Mouse (Mus musculus): ENCODE results near the gene Hnrnpm.
A peak's percentile ranks its signal among the peaks of the same experiment; 100 is the strongest.
"Not testable (repeated sequence)": the region's sequence is repeated elsewhere in the genome, so short reads cannot be mapped to it uniquely, and the experiment has no call there.

Hnrnpm gene

DNA sequence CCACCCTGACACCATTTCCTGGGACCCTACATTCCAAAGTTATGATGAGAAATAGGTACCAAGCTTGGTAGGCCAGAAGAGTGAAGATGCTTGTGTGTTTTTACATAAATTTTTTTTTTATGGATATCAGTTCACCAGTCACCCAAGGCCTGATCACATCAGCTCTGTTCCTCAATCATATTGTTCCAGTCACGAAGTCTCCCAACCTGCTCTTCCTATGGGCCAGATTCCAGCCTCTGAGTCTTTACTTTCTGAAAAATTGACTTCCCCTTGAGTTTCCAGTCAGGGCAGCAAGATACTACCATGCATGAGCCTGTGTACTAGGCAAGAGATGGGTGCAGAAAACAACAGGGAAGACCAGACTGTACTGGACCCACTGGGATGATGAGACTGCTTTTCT is at the start of gene Hnrnpm:
Gene Hnrnpm, minus strand, starts transcription at position 101 of the 400 bp plus-strand sequence.
- no peak for DNase-seq

DNA sequence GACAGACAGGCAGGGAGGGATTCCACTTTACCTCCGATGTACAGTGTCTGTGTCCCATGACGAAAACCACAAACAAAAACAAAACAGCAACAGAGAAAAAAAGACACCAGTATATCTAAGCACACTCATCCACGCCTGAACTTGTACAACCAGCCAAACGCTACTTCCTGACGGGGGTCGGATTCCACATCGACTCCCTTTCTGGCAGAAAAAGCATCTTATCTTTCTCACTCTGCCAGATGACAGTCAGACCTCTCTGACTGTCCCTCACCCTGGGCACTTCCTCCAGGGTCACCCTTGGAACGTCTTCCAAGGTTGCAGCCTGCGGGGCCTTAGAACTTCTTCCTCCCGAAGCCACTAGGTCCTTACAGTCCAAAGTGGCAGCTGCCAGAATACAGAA is 46.9 kb upstream of the Hnrnpm start:
- DNase-seq, result not testable (repeated sequence)

- not testable (repeated sequence) for DNase-seq
These were observed 46.0 kb upstream of the Hnrnpm start for GRCm38 (mm10) chr17:33732556-33733083.

GRCm38 (mm10) chr17:33729215-33729614 is 42.6 kb upstream of the Hnrnpm start:
- DNase-seq, result no peak

GRCm38 (mm10) chr17:33728396-33728795 is 41.7 kb upstream of the Hnrnpm start:
- no peak for DNase-seq

- no peak for DNase-seq
These were observed 33.2 kb upstream of the Hnrnpm start for GRCm38 (mm10) chr17:33719736-33720378.

DNA sequence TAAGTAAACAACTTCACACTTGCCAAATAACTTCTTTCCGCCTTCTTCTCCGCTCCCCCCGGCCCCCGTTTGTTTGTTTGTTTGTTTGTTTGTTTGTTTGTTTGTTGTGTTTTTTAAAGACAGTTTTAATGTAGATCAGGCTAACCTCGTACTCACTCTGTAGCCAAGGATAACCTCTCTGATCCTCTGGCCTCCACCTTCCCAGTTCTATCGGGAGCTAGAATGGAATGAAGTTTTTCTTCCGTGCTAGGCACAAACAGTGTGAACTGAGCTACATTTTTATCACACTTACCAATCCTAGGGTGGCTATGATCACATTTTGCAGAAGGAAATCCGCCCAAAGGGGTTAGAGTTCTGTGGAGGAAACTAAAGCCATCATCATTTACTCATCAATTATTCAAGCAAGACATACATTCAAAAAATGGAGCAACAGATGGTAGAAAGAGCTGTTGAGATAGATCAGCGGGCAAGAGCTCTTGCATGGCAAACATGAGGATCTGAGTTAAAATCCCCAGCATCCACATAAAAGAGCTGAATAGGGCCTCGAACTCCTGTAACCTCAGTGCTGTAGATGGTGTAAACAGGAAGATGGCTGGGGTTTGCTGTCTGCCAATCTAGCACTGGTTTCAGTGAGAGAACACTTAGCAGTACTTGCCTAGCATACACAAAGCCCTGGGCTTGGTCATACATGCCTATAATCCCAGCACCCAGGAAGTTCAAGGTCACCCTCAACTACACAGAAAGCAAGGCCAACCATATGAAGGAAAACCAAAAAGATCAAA is 32.5 kb upstream of the Hnrnpm start:
- DNase-seq, result no peak

DNA sequence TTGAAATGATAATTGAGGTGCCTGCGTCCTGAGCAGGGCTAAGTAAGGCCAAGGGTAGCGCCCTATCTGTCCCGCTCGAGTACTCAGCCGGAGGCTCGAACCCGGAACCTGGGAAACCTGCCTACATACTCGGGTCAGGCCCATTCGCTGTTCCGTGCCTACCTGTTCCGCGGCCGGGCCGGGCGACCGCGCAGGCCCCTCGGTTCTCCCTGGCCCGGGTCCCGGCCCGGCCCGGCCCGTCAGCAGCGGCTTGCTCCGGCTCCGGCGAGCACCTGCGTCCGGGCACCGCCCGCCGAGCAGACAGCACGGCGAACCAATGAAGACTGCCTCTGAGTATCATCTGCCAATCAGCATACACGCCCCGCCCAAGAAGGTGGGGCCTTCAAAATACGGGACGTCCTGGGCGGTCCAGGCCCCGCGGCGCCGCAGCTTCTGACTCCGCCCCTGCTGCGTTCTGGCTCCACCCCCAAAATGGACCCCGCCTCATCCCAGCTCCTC is 31.8 kb upstream of the Hnrnpm start, which contains the start of gene March2:
Gene March2, minus strand, starts transcription at position 287 of the 498 bp plus-strand sequence.
- peak; percentile 99 for DNase-seq

DNA sequence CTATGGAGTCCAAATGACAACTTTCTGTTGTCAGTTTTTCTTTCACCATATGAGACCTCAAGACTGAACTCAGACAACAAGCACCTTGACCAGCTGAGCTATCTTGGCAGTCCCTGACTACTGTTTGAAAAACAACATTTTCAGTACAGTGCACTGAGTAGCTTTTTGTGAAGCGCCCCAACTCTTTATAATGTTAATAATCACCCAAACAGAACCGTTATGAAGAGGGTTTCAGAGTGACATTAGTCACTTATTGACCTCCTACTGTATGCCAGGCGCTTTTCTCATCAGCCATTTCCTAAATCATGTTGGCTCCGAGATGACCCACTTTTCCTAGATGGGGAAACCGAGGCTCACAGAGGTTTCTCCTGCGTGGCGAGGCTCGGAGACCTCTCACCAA is 31.3 kb upstream of the Hnrnpm start:
- DNase-seq, result no peak

DNA sequence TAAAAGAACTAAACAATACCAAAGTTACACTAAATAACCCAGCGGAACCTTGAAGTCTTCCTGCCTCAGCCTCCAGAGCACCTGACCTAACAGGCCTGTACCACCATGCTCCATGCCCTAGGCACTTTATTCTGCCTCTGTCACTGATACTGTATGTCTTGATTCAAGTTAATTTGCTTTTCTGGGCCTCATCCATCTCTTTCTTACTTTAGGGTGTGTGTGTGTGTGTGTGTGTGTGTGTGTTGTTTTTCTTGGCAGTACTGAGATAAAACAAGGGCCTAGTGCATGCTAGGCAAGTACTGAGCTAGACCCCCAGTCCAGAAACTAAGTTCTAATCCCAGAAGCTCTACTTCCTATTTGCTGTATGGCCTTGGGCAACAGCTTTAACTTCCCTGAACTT is 30.6 kb upstream of the Hnrnpm start:
- DNase-seq, result no peak

DNA sequence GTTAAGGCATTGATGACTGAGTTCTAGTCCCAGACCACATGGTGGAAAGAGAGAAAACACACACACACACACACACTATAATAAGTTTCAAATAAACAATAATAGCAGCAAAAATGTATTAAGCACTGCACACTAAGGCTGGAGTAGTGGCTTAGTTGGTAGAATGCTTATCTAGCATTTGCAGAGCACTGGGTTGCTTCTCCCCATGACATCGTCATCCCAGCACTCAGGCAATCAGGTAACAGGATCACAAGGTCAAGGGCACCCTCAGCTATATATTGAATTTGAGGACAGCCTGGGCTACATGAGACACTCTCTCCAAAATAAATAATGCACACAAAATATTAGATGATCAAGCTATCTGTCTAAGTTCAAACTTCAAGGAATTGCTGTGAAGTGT is 28.1 kb upstream of the Hnrnpm start:
- DNase-seq, result no peak

DNA sequence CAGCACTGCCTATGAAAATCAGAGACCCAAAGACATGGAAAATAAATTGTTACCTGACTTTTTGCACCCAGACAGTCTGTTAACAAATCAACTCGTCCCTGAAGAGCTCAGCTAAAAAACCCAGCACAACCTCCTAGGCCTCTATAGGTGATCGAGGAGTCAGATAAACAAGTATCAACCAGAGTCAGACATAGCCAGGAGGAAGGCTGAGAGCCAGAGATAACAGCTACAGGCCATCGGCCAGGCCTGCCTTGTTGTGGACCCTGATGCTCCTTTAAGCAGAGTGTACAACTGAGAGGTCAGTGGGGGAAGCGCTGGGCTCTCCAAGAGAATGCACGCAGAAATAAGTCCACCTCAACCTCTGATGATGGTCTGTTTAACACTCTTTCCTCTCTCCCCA is 26.6 kb upstream of the Hnrnpm start:
- no peak for DNase-seq

DNA sequence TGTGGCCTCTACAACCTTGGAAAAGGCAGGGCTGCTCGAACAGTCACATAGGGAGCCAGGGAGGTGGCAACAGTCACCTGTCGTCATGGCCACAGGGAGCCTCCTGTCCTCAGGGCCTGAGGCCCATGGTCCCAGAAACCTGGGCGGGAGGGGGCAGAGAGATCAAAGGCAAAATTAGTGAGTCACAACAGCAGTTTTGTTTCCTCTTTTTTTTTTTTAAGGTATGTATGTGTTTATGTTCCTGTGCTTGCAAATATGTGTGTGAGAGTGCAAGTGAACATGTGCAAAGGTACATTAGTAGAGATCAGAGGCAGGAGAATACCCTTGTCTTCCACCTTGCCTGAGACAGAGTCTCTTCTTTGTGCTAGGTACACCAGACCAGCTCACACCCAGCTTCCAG is 23.2 kb upstream of the Hnrnpm start:
- DNase-seq, result no peak

- DNase-seq, result no peak
These were observed 16.4 kb upstream of the Hnrnpm start for GRCm38 (mm10) chr17:33703091-33703490.

- no peak for DNase-seq
These were observed 15.5 kb upstream of the Hnrnpm start for GRCm38 (mm10) chr17:33702178-33702577.

GRCm38 (mm10) chr17:33695471-33695870 is 8.8 kb upstream of the Hnrnpm start:
- DNase-seq, result no peak

GRCm38 (mm10) chr17:33685249-33685653 is 1.4 kb downstream of the Hnrnpm start:
- DNase-seq, result peak; percentile 100

DNA sequence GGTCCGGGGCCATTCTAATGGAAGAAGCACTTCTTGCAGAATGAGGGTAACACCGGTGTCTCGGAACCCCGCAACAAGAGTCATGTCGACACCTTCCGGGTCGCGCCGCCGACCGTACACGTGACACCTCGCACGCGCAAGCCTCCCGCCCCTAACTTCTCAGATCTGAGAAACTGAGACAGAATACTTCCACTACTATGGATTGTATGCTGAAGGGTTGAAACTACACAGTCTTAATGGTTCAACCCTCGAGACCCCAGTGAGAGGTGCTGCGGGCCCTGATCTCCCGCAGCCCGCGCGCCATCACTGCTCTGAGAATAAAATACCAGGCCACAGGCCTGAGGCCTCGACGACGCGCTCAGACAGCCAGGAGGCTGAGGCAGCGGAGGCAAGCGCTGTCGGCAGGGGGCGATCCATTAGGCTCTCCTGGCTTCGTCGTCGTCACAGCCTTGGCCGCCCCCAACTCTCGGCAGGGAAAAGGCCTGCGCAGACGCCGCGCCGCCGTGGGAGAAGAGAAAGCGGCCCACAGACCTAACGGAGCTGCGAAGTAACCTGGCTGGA is 1.9 kb downstream of the Hnrnpm start:
- peak; percentile 85 for DNase-seq

DNA sequence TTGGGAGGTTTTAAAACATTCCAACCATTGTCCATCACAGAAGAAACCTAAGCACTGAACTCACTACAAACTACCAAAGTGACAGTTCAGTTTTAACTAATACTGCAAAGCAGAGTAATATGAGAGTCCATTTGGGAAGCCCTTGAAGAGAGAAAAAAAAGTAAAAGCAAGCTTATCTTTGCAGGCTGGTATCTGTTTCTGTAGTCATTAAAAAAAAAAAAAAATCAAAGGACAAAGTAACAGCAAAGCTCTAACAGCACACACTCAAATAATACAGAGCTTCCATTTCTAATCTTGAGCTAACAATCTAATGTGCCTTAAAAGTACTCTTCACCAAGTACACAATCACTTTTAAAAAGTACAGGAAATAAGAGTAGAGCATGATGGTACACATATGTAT is 4.9 kb downstream of the Hnrnpm start:
- DNase-seq, result no peak

DNA sequence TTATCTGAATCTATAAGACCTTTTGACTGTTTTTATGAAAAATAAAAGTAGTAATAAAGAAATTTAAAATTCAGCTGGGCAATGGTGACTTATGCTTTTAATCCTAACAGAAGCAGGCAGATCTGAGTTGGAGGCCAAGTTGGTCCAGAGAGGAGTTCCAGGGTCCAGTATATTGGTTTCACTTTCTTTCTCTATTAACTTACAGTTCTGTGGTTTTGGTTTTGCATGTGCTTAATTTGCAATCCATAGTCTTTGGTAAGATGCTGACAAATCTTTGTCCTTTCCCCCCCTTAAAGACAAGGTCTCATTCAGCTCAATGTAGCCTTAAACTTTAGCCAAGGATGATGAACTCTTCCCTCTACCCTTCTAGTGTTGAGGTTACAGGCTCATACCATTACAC is 7.9 kb downstream of the Hnrnpm start:
- no peak for DNase-seq

- no peak for DNase-seq
These were observed 10.6 kb downstream of the Hnrnpm start for GRCm38 (mm10) chr17:33676086-33676485.

GRCm38 (mm10) chr17:33675452-33675851 is 11.2 kb downstream of the Hnrnpm start:
- no peak for DNase-seq

DNA sequence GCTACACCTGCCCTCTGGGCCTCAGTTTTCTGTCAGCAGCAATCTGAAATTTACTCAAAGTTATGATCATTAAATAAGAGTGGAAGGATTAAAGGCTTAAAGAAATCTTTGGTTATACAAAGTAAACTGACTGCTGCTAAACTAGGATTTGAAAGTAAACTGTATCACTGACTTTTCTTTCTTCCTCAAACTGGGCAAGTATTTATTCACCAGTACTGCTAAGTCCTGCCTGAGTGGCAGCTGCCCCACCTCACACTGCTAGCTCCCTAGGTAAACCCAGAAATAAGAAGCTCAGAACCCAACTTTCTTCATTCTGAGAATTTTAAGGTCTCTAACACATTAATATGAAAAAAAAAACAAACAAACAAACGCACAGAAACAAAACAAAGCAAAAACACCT is 12.8 kb downstream of the Hnrnpm start:
- DNase-seq, result no peak

DNA sequence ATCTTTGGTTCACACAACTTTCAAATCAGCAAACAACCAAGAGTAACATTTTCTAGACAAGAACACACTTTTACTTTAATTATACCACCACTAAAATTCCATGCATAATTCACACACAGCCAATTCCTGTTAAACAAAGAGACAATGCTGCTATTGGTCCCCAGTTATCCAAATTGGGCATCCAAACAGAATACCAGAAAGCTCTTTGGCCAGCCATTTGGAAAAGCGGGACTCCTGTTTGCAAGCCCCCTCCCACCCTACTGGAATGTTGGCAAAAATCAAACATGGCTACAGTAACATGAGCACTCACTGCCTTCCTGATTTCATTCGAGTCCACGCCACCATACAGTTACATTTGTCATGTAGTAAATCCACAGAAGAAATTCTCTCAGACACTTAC is 17.0 kb downstream of the Hnrnpm start:
- no peak for DNase-seq
